Mouse (Mus musculus): ENCODE data around the gene Ankrd12.

DNA sequence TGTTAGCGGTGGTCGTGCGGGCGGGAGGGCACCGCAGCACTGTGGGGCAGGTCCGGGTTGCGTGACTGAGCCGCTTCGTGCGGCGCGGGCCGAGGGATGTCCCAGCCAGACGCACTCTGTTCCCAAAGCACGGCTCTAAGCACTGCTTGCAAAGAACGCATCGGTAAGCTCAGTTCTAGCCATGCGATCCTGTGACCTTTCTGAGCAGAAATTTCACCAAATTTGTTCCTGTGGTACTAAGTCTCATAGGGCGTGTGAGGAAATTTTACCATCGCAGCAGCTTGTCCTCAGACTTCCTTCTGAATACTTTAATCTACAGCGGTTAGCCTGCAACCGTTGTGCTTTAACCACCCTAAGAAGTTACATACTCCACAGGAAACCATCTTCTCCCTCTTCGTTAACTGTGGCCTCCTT lies 555 bp upstream of the Ankrd12 start:
- TF ChIP-seq POLR2A (IDR thresholded peaks at IDR 0.05; ENCODE audit: low read depth, low read length) (no peak), CTCF (IDR thresholded peaks at IDR 0.05; ENCODE audit: extremely low read depth, insufficient read length, insufficient replicate concordance, low read depth, low read length) (no peak)

All from small intestine, adult 2 months (tissue).